In genomic region chr4:127647189-127647588, GRCm38 (mm10) we compare ENCODE assay signal across 22 mouse cellular contexts.
DNase-seq lines count a peak whose midpoint lies in the region; ATAC-seq lines count a peak whose summit lies in the region.
"Had no signal": no experiment of that assay in that cellular context is flagged by ENCODE, and none has a peak within 500 bp of the region (broad histone marks: within the 10 kb centered on the region; RNA-seq: fewer than 3 reads in every experiment).

No protein-coding gene starts in this region.

- peak; percentile 21 for DNase-seq in adrenal gland, postnatal 10 days
- DNase-seq in adrenal gland, postnatal 14 days = no peak
- no peak for DNase-seq in kidney, adult 11 months
- no peak for DNase-seq in lung, adult 18-20 months
- DNase-seq in lung, postnatal 10 days = peak; percentile 6
- no peak for DNase-seq in gastrocnemius, postnatal 4 days (ENCODE audit: low spot score in 2 of 2)
- DNase-seq: cerebellum, adult 9-10 months; gastrocnemius, postnatal 25 days; layer of hippocampus, postnatal 36 days; right cerebral cortex, postnatal 14 days; thymus, postnatal 14 days had no signal

- peaks cover 3% of the 10 kb centered on the region; the same call in 1 of the 2 replicates for H3K4me1 ChIP-seq in kidney, embryonic 14.5 days (ENCODE audit: control insufficient read depth, insufficient read depth, low read length)
- H3K4me1 ChIP-seq in lung, embryonic 15.5 days = peaks cover 6% of the 10 kb centered on the region; the same call in 1 of the 2 replicates
- H3K4me1 ChIP-seq: heart, embryonic 10.5 days; hindbrain, embryonic 12.5 days; midbrain, embryonic 10.5 days had no signal

- 61% methylated on average over 8 of the region's 8 CpGs for WGBS in kidney, embryonic 14.5 days
- 18% methylated on average over 8 of the region's 8 CpGs for WGBS in lung, embryonic 15.5 days

- H3K36me3 ChIP-seq in kidney, embryonic 14.5 days (ENCODE audit: control insufficient read depth, insufficient read depth, low read length) = no peaks in the 10 kb centered on the region
- H3K36me3 ChIP-seq in lung, embryonic 15.5 days = no peaks in the 10 kb centered on the region
- H3K36me3 ChIP-seq: forebrain, embryonic 15.5 days; G1E; heart, embryonic 10.5 days; hindbrain, embryonic 12.5 days; kidney, embryonic 15.5 days; midbrain, embryonic 10.5 days had no signal

- H3K9me3 ChIP-seq in kidney, embryonic 14.5 days (ENCODE audit: control insufficient read depth, low read length) = no peaks in the 10 kb centered on the region
- H3K9me3 ChIP-seq in lung, embryonic 15.5 days = no peaks in the 10 kb centered on the region
- H3K9me3 ChIP-seq: forebrain, embryonic 15.5 days; heart, embryonic 10.5 days; hindbrain, embryonic 12.5 days; kidney, embryonic 15.5 days; midbrain, embryonic 10.5 days had no signal

- no peak overlapping the region for H3K4me3 ChIP-seq in kidney, embryonic 14.5 days (ENCODE audit: low read length)
- no peak overlapping the region for H3K4me3 ChIP-seq in lung, embryonic 15.5 days
- H3K4me3 ChIP-seq: forebrain, embryonic 15.5 days; heart, embryonic 10.5 days; hindbrain, embryonic 12.5 days; kidney, embryonic 15.5 days; layer of hippocampus, adult 2 months; midbrain, embryonic 10.5 days had no signal

- no peak overlapping the region for H3K27ac ChIP-seq in kidney, embryonic 14.5 days (ENCODE audit: low read depth, low read length)
- peak overlapping the region; percentile 69 for H3K27ac ChIP-seq in lung, embryonic 15.5 days
- H3K27ac ChIP-seq: forebrain, embryonic 15.5 days; heart, embryonic 10.5 days; hindbrain, embryonic 12.5 days; kidney, embryonic 15.5 days; layer of hippocampus, adult 2 months; macrophage; midbrain, embryonic 10.5 days had no signal

- no peak overlapping the region for H3K4me2 ChIP-seq in kidney, embryonic 14.5 days (replicated peaks; ENCODE audit: low read depth, low read length)
- no peak overlapping the region; the same call in 1 of the 2 replicates for H3K4me2 ChIP-seq in lung, embryonic 15.5 days
- H3K4me2 ChIP-seq: forebrain, embryonic 15.5 days; hindbrain, embryonic 12.5 days; kidney, embryonic 15.5 days; liver, embryonic 11.5 days had no signal

- H3K27me3 ChIP-seq in kidney, embryonic 14.5 days (ENCODE audit: control insufficient read depth, insufficient read depth, low read length) = no peaks in the 10 kb centered on the region
- H3K27me3 ChIP-seq in lung, embryonic 15.5 days = no peaks in the 10 kb centered on the region
- H3K27me3 ChIP-seq: forebrain, embryonic 15.5 days; hindbrain, embryonic 12.5 days; kidney, embryonic 15.5 days had no signal

- H3K9ac ChIP-seq in kidney, embryonic 14.5 days (ENCODE audit: low read depth, low read length) = no peak overlapping the region
- H3K9ac ChIP-seq in lung, embryonic 15.5 days = no peak overlapping the region
- H3K9ac ChIP-seq: forebrain, embryonic 15.5 days; hindbrain, embryonic 12.5 days; kidney, embryonic 15.5 days had no signal

- ATAC-seq in kidney, embryonic 14.5 days (ENCODE audit: low FRiP score, low TSS enrichment) = peak; percentile 72; the same call in 1 of the 2 replicates
- peak; percentile 65; the same call in 1 of the 2 replicates for ATAC-seq in lung, embryonic 15.5 days (ENCODE audit: borderline replicate concordance, extremely low read depth, low FRiP score, low TSS enrichment)
- ATAC-seq: forebrain, embryonic 15.5 days had no signal

Comparison
In these comparisons a context has a peak if more than half of its experiments do, and no peak if none do; other contexts are left out.
1. DNase-seq: peak in adrenal gland, postnatal 10 days (single experiment) and lung, postnatal 10 days (single experiment); none in adrenal gland, postnatal 14 days (single experiment), kidney, adult 11 months (single experiment), lung, adult 18-20 months (0 of 2) and gastrocnemius, postnatal 4 days (0 of 2).